Comparison of ENCODE assay signal across 16 mouse cellular contexts in the genomic region with DNA sequence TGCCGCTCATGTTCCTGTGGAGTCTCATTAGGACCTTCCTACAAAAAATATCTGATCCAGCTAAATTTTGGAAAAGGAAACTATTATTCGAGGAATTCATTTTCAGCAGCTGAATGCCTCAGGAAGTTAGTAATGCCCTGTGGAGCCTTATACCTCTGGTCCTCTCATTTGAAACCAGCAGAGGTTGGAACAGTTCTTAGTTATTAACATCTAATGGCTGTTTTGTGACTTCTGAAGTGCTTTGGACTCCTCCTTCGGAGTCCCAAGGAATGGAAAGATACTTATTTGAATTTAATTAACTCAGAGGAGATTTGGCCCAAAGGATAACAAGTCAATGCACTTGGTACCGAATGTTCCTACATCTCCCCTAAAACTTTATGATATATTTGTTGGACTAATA.
"Had no signal": no experiment of that assay in that cellular context is flagged by ENCODE, and none has a peak within 500 bp of the region (broad histone marks: within the 10 kb centered on the region; RNA-seq: fewer than 3 reads in every experiment).

No protein-coding gene starts in this region.

- H3K4me2 ChIP-seq: neural tube, embryonic 13.5 days; neural tube, embryonic 15.5 days; stomach, embryonic 15.5 days had no signal

- H3K4me3 ChIP-seq: neural tube, embryonic 13.5 days; neural tube, embryonic 15.5 days; stomach, embryonic 15.5 days had no signal

- H3K36me3 ChIP-seq: neural tube, embryonic 13.5 days; neural tube, embryonic 15.5 days; stomach, embryonic 15.5 days had no signal

- H3K4me1 ChIP-seq: neural tube, embryonic 13.5 days; neural tube, embryonic 15.5 days; stomach, embryonic 15.5 days had no signal

- H3K9me3 ChIP-seq: neural tube, embryonic 13.5 days; neural tube, embryonic 15.5 days; stomach, embryonic 15.5 days had no signal

- H3K27ac ChIP-seq: neural tube, embryonic 13.5 days; neural tube, embryonic 15.5 days; stomach, embryonic 15.5 days; stomach, postnatal 0 days had no signal

- H3K27me3 ChIP-seq: neural tube, embryonic 13.5 days; neural tube, embryonic 15.5 days; stomach, embryonic 15.5 days had no signal

- DNase-seq: retina, postnatal 1 day; right cerebral cortex, adult 18-20 months; right cerebral cortex, postnatal 14 days; right cerebral cortex, postnatal 25 days; right cerebral cortex, postnatal 4 days; spleen, adult 18-20 months; thymus, adult 18-20 months; thymus, adult 2 months; thymus, postnatal 14 days; thymus, postnatal 25 days; thymus, postnatal 36 days; thymus, postnatal 4 days had no signal

- H3K9ac ChIP-seq: neural tube, embryonic 13.5 days; neural tube, embryonic 15.5 days; stomach, embryonic 15.5 days had no signal
